In genomic region chr7:44877833-44878232, GRCm38 (mm10) we compare ENCODE assay signal across 20 mouse cellular contexts. TPM values are rescaled to one million over a fixed set of nuclear protein-coding genes. Genes with fewer than 3 reads are reported as not detected.
A peak's percentile ranks its signal among the peaks of the same experiment; 100 is the strongest.
DNase-seq lines count a peak whose midpoint lies in the region; ATAC-seq and TF ChIP-seq lines count a peak whose summit lies in the region.
"Had no signal": no experiment of that assay in that cellular context is flagged by ENCODE, and none has a peak within 500 bp of the region (broad histone marks: within the 10 kb centered on the region; RNA-seq: fewer than 3 reads in every experiment).

No protein-coding gene starts in this region.

- TF ChIP-seq CTCF in heart, adult 2 months (IDR thresholded peaks at IDR 0.05), result peak; percentile 24; the same call in 1 of the 2 replicates

- H3K27ac ChIP-seq in heart, adult 2 months, result peak overlapping the region; percentile 68
- H3K27ac ChIP-seq in heart, embryonic 11.5 days (ENCODE audit: low read depth, low read length), result peak overlapping the region; percentile 66
- H3K27ac ChIP-seq in heart, embryonic 15.5 days, result peak overlapping the region; percentile 89
- H3K27ac ChIP-seq in kidney, embryonic 15.5 days, result no peak overlapping the region
- H3K27ac ChIP-seq: embryonic facial prominence, embryonic 13.5 days; forebrain, embryonic 12.5 days; hindbrain, embryonic 10.5 days; hindbrain, embryonic 14.5 days; intestine, embryonic 15.5 days had no signal

- no peak overlapping the region for H3K9ac ChIP-seq in heart, adult 2 months (ENCODE audit: low read depth, low read length)
- H3K9ac ChIP-seq in heart, embryonic 11.5 days (ENCODE audit: low read depth, low read length), result no peak overlapping the region
- H3K9ac ChIP-seq in heart, embryonic 15.5 days, result no peak overlapping the region
- H3K9ac ChIP-seq in kidney, embryonic 15.5 days, result no peak overlapping the region
- H3K9ac ChIP-seq: embryonic facial prominence, embryonic 13.5 days; forebrain, embryonic 12.5 days; hindbrain, embryonic 14.5 days; intestine, embryonic 15.5 days had no signal

- H3K9me3 ChIP-seq in heart, embryonic 11.5 days (replicated peaks; ENCODE audit: control insufficient read depth, low read length), result no peaks in the 10 kb centered on the region
- no peaks in the 10 kb centered on the region for H3K9me3 ChIP-seq in heart, embryonic 15.5 days (replicated peaks)
- H3K9me3 ChIP-seq in kidney, embryonic 15.5 days (replicated peaks), result no peaks in the 10 kb centered on the region
- H3K9me3 ChIP-seq: embryonic facial prominence, embryonic 13.5 days; forebrain, embryonic 12.5 days; hindbrain, embryonic 10.5 days; intestine, embryonic 15.5 days had no signal

- no peaks in the 10 kb centered on the region for H3K36me3 ChIP-seq in heart, adult 2 months (ENCODE audit: control insufficient read depth, insufficient read depth, low read length)
- peaks cover 41% of the 10 kb centered on the region for H3K36me3 ChIP-seq in heart, embryonic 11.5 days (ENCODE audit: control insufficient read depth, insufficient read depth, low read length)
- peaks cover 58% of the 10 kb centered on the region for H3K36me3 ChIP-seq in heart, embryonic 15.5 days
- peaks cover 73% of the 10 kb centered on the region for H3K36me3 ChIP-seq in kidney, embryonic 15.5 days

- no peak overlapping the region for H3K4me2 ChIP-seq in heart, embryonic 11.5 days
- no peak overlapping the region for H3K4me2 ChIP-seq in heart, embryonic 15.5 days
- no peak overlapping the region for H3K4me2 ChIP-seq in kidney, embryonic 15.5 days
- H3K4me2 ChIP-seq: embryonic facial prominence, embryonic 13.5 days; forebrain, embryonic 12.5 days; hindbrain, embryonic 14.5 days; intestine, embryonic 15.5 days had no signal

- peak; percentile 90 for TF ChIP-seq EP300 in heart, adult 2 months (IDR thresholded peaks at IDR 0.05; ENCODE audit: insufficient read depth, low read depth, low read length)

- intact Hi-C loops in heart, adult 2 months (cut with DNase I), result no loop called here
- intact Hi-C loops in heart, postnatal 36 days (cut with DNase I), result no loop called here

- ATAC-seq in heart, embryonic 11.5 days (replicated peaks; ENCODE audit: insufficient number of reproducible peaks, low FRiP score, low TSS enrichment), result no peak; the same call in 1 of the 2 replicates
- peak; percentile 71 for ATAC-seq in heart, embryonic 15.5 days (replicated peaks; ENCODE audit: insufficient number of reproducible peaks, insufficient read depth, low FRiP score, low read depth)
- ATAC-seq in kidney, embryonic 15.5 days (replicated peaks; ENCODE audit: low FRiP score), result no peak
- ATAC-seq: forebrain, embryonic 16.5 days; intestine, embryonic 15.5 days had no signal

- H3K79me2 ChIP-seq in heart, adult 2 months (replicated peaks; ENCODE audit: control insufficient read depth, insufficient read depth, low read length), result no peaks in the 10 kb centered on the region

- peak in 1 of 2 experiments; percentile 71 for DNase-seq in heart, adult 2 months
- no peak for DNase-seq in heart, postnatal 36 days
- no peak for DNase-seq in kidney, postnatal 10 days
- DNase-seq in lung, postnatal 4 days, result no peak
- DNase-seq: adrenal gland, adult 2 months; adrenal gland, postnatal 25 days; cerebellum, adult 18-20 months; cerebellum, adult 9-11 months; cerebellum, postnatal 36 days; gastrocnemius, postnatal 10 days; kidney, adult 18-20 months had no signal

- no peak overlapping the region for H3K4me3 ChIP-seq in heart, adult 2 months
- H3K4me3 ChIP-seq in heart, embryonic 11.5 days (ENCODE audit: low read depth, low read length), result no peak overlapping the region
- H3K4me3 ChIP-seq in heart, embryonic 15.5 days, result no peak overlapping the region
- H3K4me3 ChIP-seq in kidney, embryonic 15.5 days (replicated peaks), result no peak overlapping the region
- H3K4me3 ChIP-seq: embryonic facial prominence, embryonic 13.5 days; forebrain, embryonic 12.5 days; hindbrain, embryonic 10.5 days; intestine, embryonic 15.5 days had no signal

- H3K4me1 ChIP-seq in heart, adult 2 months (ENCODE audit: control insufficient read depth, insufficient read depth, low read length), result peaks cover 6% of the 10 kb centered on the region
- H3K4me1 ChIP-seq in heart, embryonic 11.5 days (ENCODE audit: control insufficient read depth, insufficient read depth, low read length), result peaks cover 24% of the 10 kb centered on the region
- H3K4me1 ChIP-seq in heart, embryonic 15.5 days (replicated peaks), result peaks cover 33% of the 10 kb centered on the region
- H3K4me1 ChIP-seq in kidney, embryonic 15.5 days, result peaks cover 9% of the 10 kb centered on the region; the same call in 1 of the 2 replicates
- H3K4me1 ChIP-seq: embryonic facial prominence, embryonic 13.5 days had no signal

- WGBS in heart, adult 2 months, result 66% methylated on average over 14 of the region's 14 CpGs
- 67% methylated on average over 14 of the region's 14 CpGs for WGBS in heart, embryonic 11.5 days (ENCODE audit: insufficient replicate concordance)
- 45% methylated on average over 14 of the region's 14 CpGs for WGBS in heart, embryonic 15.5 days
- whole genome bisulfite sequencing in kidney, embryonic 15.5 days, result 86% methylated on average over 14 of the region's 14 CpGs

- TF ChIP-seq POLR2A in heart, adult 2 months (IDR thresholded peaks at IDR 0.05; ENCODE audit: insufficient read depth, low read depth, low read length), result peak; percentile 53

- H3K27me3 ChIP-seq in heart, adult 2 months (ENCODE audit: control insufficient read depth, insufficient read depth, low read length), result no peaks in the 10 kb centered on the region
- no peaks in the 10 kb centered on the region for H3K27me3 ChIP-seq in heart, embryonic 11.5 days (ENCODE audit: control insufficient read depth, insufficient read depth, low read length)
- no peaks in the 10 kb centered on the region for H3K27me3 ChIP-seq in heart, embryonic 15.5 days
- no peaks in the 10 kb centered on the region for H3K27me3 ChIP-seq in kidney, embryonic 15.5 days
- H3K27me3 ChIP-seq: embryonic facial prominence, embryonic 13.5 days; forebrain, embryonic 12.5 days; intestine, embryonic 15.5 days had no signal

RNA-seq across cellular contexts. Expression of gene Ptov1, which starts 8.2 kb away (rescaled TPM):
- 100 to 1,000 TPM; 155 to 172 TPM for total RNA-seq in heart, adult 2 months (2021)
- 293 and 317 TPM in 2 replicates for polyA plus RNA-seq in heart, adult 2 months (2012; rRNA removed)
- total RNA-seq in heart, postnatal 36 days (2021), result 100 to 1,000 TPM; 158 to 183 TPM
- 205 and 218 TPM in 2 replicates for polyA plus RNA-seq in heart, embryonic 11.5 days (2014; fragmentation: Nextera tagmentation; extraction: Ambion mirVana)
- polyA plus RNA-seq in heart, embryonic 15.5 days (2015; fragmentation: Nextera tagmentation; extraction: Ambion mirVana), result 206 and 273 TPM in 2 replicates
- polyA plus RNA-seq in kidney, embryonic 15.5 days (2015; fragmentation: Nextera tagmentation; extraction: Ambion mirVana), result 411 and 437 TPM in 2 replicates

RNA-seq across cellular contexts. Expression of gene Med25, which starts 14.7 kb away (rescaled TPM):
- 10 to 100 TPM; 70.0 to 85.8 TPM for total RNA-seq in heart, adult 2 months (2021)
- polyA plus RNA-seq in heart, adult 2 months (2012; rRNA removed), result 107 and 121 TPM in 2 replicates
- 10 to 100 TPM; 76.9 to 81.1 TPM for total RNA-seq in heart, postnatal 36 days (2021)
- polyA plus RNA-seq in heart, embryonic 11.5 days (2014; fragmentation: Nextera tagmentation; extraction: Ambion mirVana), result 47.3 and 51.9 TPM in 2 replicates
- polyA plus RNA-seq in heart, embryonic 15.5 days (2015; fragmentation: Nextera tagmentation; extraction: Ambion mirVana), result 72.9 and 93.9 TPM in 2 replicates
- polyA plus RNA-seq in kidney, embryonic 15.5 days (2015; fragmentation: Nextera tagmentation; extraction: Ambion mirVana), result 103 and 126 TPM in 2 replicates

RNA-seq across cellular contexts. Expression of gene Fuz, which starts 18.0 kb away (rescaled TPM):
- total RNA-seq in heart, adult 2 months (2021), result 10 to 100 TPM; 16.3 to 17.1 TPM
- polyA plus RNA-seq in heart, adult 2 months (2012; rRNA removed), result 25.2 and 31.6 TPM in 2 replicates
- 10 to 100 TPM; 16.9 to 17.5 TPM for total RNA-seq in heart, postnatal 36 days (2021)
- polyA plus RNA-seq in heart, embryonic 11.5 days (2014; fragmentation: Nextera tagmentation; extraction: Ambion mirVana), result 12.2 and 12.8 TPM in 2 replicates
- 11.9 and 16.3 TPM in 2 replicates for polyA plus RNA-seq in heart, embryonic 15.5 days (2015; fragmentation: Nextera tagmentation; extraction: Ambion mirVana)
- polyA plus RNA-seq in kidney, embryonic 15.5 days (2015; fragmentation: Nextera tagmentation; extraction: Ambion mirVana), result 22.3 and 24.0 TPM in 2 replicates

RNA-seq across cellular contexts. Expression of gene Pnkp, which starts 20.9 kb away (rescaled TPM):
- total RNA-seq in heart, adult 2 months (2021), result 10 to 100 TPM; 15.3 to 19.6 TPM
- 20.2 and 30.1 TPM in 2 replicates for polyA plus RNA-seq in heart, adult 2 months (2012; rRNA removed)
- total RNA-seq in heart, postnatal 36 days (2021), result 10 to 100 TPM; 18.6 to 21.1 TPM
- 18.9 and 19.2 TPM in 2 replicates for polyA plus RNA-seq in heart, embryonic 11.5 days (2014; fragmentation: Nextera tagmentation; extraction: Ambion mirVana)
- 22.4 and 28.7 TPM in 2 replicates for polyA plus RNA-seq in heart, embryonic 15.5 days (2015; fragmentation: Nextera tagmentation; extraction: Ambion mirVana)
- 31.1 and 33.6 TPM in 2 replicates for polyA plus RNA-seq in kidney, embryonic 15.5 days (2015; fragmentation: Nextera tagmentation; extraction: Ambion mirVana)

RNA-seq across cellular contexts. Expression of gene Tbc1d17, which starts 29.0 kb away (rescaled TPM):
- 10 to 100 TPM; 29.6 to 46.6 TPM for total RNA-seq in heart, adult 2 months (2021)
- 56.0 and 61.9 TPM in 2 replicates for polyA plus RNA-seq in heart, adult 2 months (2012; rRNA removed)
- total RNA-seq in heart, postnatal 36 days (2021), result 10 to 100 TPM; 58.1 to 59.1 TPM
- polyA plus RNA-seq in heart, embryonic 11.5 days (2014; fragmentation: Nextera tagmentation; extraction: Ambion mirVana), result 48.2 and 49.2 TPM in 2 replicates
- polyA plus RNA-seq in heart, embryonic 15.5 days (2015; fragmentation: Nextera tagmentation; extraction: Ambion mirVana), result 53.2 and 63.4 TPM in 2 replicates
- 76.8 and 81.0 TPM in 2 replicates for polyA plus RNA-seq in kidney, embryonic 15.5 days (2015; fragmentation: Nextera tagmentation; extraction: Ambion mirVana)
